Mouse (Mus musculus) CH12.LX (cell line): ENCODE data around the gene Gtf2ird2.

Experiments
- CTCF ChIP-seq, 2 experiments: IDR thresholded peaks in 1 of 2; conservative IDR thresholded peaks in 1 of 2; 2 replicates each; pipeline ENCODE4 v1.5.1; 2011 to 2012; ENCODE audit warnings: low read depth in 2 of 2, low read length in 2 of 2, improper control_type of control experiment in 1 of 2, inconsistent platforms in 1 of 2, mild to moderate bottlenecking in 1 of 2, moderate library complexity in 1 of 2
- HCFC1 ChIP-seq: IDR thresholded peaks from 2 replicates; pipeline ENCODE4 v1.6.1; 2012; ENCODE audit warnings: low read depth, mild to moderate bottlenecking, inconsistent platforms, low read length, improper control_type of control experiment
- JUND ChIP-seq: conservative IDR thresholded peaks from 2 replicates; pipeline ENCODE4 v1.6.1; 2011; ENCODE audit warnings: low read depth, low read length, improper control_type of control experiment
- MAX ChIP-seq: IDR thresholded peaks from 2 replicates; pipeline ENCODE4 v1.6.1; 2011; ENCODE audit warnings: low read length, improper control_type of control experiment
- MXI1 ChIP-seq: IDR thresholded peaks from 2 replicates; pipeline ENCODE4 v1.6.1; 2011; ENCODE audit warnings: mild to moderate bottlenecking, low read depth, low read length, improper control_type of control experiment
- POLR2A ChIP-seq: IDR thresholded peaks from 2 replicates; pipeline ENCODE4 v1.6.1; 2011; ENCODE audit warnings: low read depth, mild to moderate bottlenecking, improper control_type of control experiment, low read length
- TCF12 ChIP-seq: IDR thresholded peaks from 2 replicates; pipeline ENCODE4 v1.6.1; 2014; ENCODE audit warnings: low read depth, mild to moderate bottlenecking, inconsistent platforms, low read length, improper control_type of control experiment
- UBTF ChIP-seq: IDR thresholded peaks from 2 replicates; pipeline ENCODE4 v1.6.1; 2012; ENCODE audit warnings: low read depth, mild to moderate bottlenecking, inconsistent platforms, low read length, improper control_type of control experiment, moderate library complexity
- USF1 ChIP-seq: IDR thresholded peaks from 2 replicates; pipeline ENCODE4 v1.6.1; 2014; ENCODE audit warnings: low read depth, mild to moderate bottlenecking, inconsistent platforms, low read length, improper control_type of control experiment
- ZC3H11A ChIP-seq: IDR thresholded peaks from 2 replicates; pipeline ENCODE4 v1.6.1; 2012; ENCODE audit warnings: low read depth, mild to moderate bottlenecking, inconsistent platforms, low read length, improper control_type of control experiment

- no peak for TF ChIP-seq CTCF (conservative IDR thresholded peaks at IDR 0.05 in 1 of 2, IDR thresholded peaks at IDR 0.05 in 1 of 2; ENCODE audit: low read depth in 2 of 2, low read length in 2 of 2)
- TF ChIP-seq MXI1, result no peak
- TF ChIP-seq TCF12, result no peak
- no peak for TF ChIP-seq MAX
- TF ChIP-seq USF1, result no peak
- TF ChIP-seq UBTF, result no peak
- TF ChIP-seq POLR2A, result no peak
- no peak for TF ChIP-seq ZC3H11A
- no peak for TF ChIP-seq JUND
- no peak for TF ChIP-seq HCFC1
Measured at GRCm38 (mm10) chr5:134269751-134270150, 85.9 kb downstream of the Gtf2ird2 start.
